Mouse (Mus musculus) CH12.LX (cell line): Measurements from ENCODE around the gene Trim46. TPM values are rescaled to one million over a fixed set of nuclear protein-coding genes. Genes with fewer than 3 reads are reported as not detected.

Experiments
- DNase-seq: peaks from one replicate; pipeline ENCODE4 v3.0.0-alpha.2; 2013; ENCODE audit errors: extremely low read depth
- H3K27ac ChIP-seq: 2 replicates; pipeline ENCODE4 v1.5.1; 2012; ENCODE audit warnings: low read depth, mild to moderate bottlenecking, control low read depth, moderate library complexity; ENCODE audit not compliant: insufficient read depth
- H3K27me3 ChIP-seq: replicated peaks from 2 replicates; pipeline ENCODE3; 2012; ENCODE audit warnings: inconsistent platforms
- H3K36me3 ChIP-seq, 2 experiments: replicated peaks in 1 of 2; 2 replicates each; pipeline versions ENCODE3 to v1.6.1; 2012; ENCODE audit warnings: inconsistent platforms in 1 of 2, low read length in 1 of 2, mild to moderate bottlenecking in 1 of 2, mixed read lengths in 1 of 2, moderate library complexity in 1 of 2; ENCODE audit not compliant: control insufficient read depth in 1 of 2, insufficient read depth in 1 of 2
- H3K4me1 ChIP-seq, 2 experiments: 2 replicates each; pipeline ENCODE4 v1.6.1; 2012; ENCODE audit warnings: inconsistent platforms in 1 of 2, moderate library complexity in 1 of 2; ENCODE audit not compliant: insufficient read depth in 2 of 2, control insufficient read depth in 1 of 2
- H3K4me2 ChIP-seq: 2 replicates; pipeline ENCODE4 v1.6.1; 2012; ENCODE audit warnings: low read depth, mild to moderate bottlenecking, control low read depth; ENCODE audit not compliant: poor library complexity, insufficient read depth, severe bottlenecking
- H3K4me3 ChIP-seq, 3 experiments: fragments of 150-350 bp in 1 of 3; sonication (generic) in 1 of 3; replicated peaks in 1 of 3; 2 replicates each; pipeline versions ENCODE3 to v1.5.1; 2011 to 2012; ENCODE audit warnings: low read depth in 2 of 3, low read length in 2 of 3, mild to moderate bottlenecking in 2 of 3, moderate library complexity in 2 of 3, control low read depth in 1 of 3, improper control_type of control experiment in 1 of 3, inconsistent platforms in 1 of 3, mixed read lengths in 1 of 3; ENCODE audit not compliant: poor library complexity in 1 of 3
- H3K79me2 ChIP-seq: replicated peaks from 2 replicates; pipeline ENCODE4 v1.6.1; 2012; ENCODE audit warnings: mild to moderate bottlenecking, moderate library complexity; ENCODE audit not compliant: control insufficient read depth, poor library complexity, insufficient read depth, severe bottlenecking; ENCODE audit errors: extremely low read depth
- H3K9ac ChIP-seq: 2 replicates; pipeline ENCODE4 v1.6.1; 2012; ENCODE audit warnings: low read depth, mild to moderate bottlenecking, control low read depth, moderate library complexity; ENCODE audit not compliant: insufficient read depth
- H3K9me3 ChIP-seq: replicated peaks from 2 replicates; pipeline ENCODE3; 2012; ENCODE audit warnings: low read length, inconsistent platforms, mixed read lengths
- BHLHE40 ChIP-seq: IDR thresholded peaks from 2 replicates; pipeline ENCODE4 v1.6.1; 2011; ENCODE audit warnings: mild to moderate bottlenecking, low read depth, low read length, improper control_type of control experiment
- CHD1 ChIP-seq: IDR thresholded peaks from 2 replicates; pipeline ENCODE4 v1.6.1; 2012; ENCODE audit warnings: low read depth, low read length, improper control_type of control experiment, inconsistent platforms
- CTCF ChIP-seq, 2 experiments: IDR thresholded peaks in 1 of 2; conservative IDR thresholded peaks in 1 of 2; 2 replicates each; pipeline ENCODE4 v1.5.1; 2011 to 2012; ENCODE audit warnings: low read depth in 2 of 2, low read length in 2 of 2, improper control_type of control experiment in 1 of 2, inconsistent platforms in 1 of 2, mild to moderate bottlenecking in 1 of 2, moderate library complexity in 1 of 2
- E2F4 ChIP-seq: IDR thresholded peaks from 2 replicates; pipeline ENCODE4 v1.6.1; 2011; ENCODE audit warnings: low read depth, low read length, improper control_type of control experiment; ENCODE audit not compliant: insufficient replicate concordance
- ELF1 ChIP-seq: IDR thresholded peaks from 2 replicates; pipeline ENCODE4 v1.6.1; 2014; ENCODE audit warnings: low read depth, mild to moderate bottlenecking, inconsistent platforms, low read length, improper control_type of control experiment
- ETS1 ChIP-seq: conservative IDR thresholded peaks from 2 replicates; pipeline ENCODE4 v1.6.1; 2012; ENCODE audit warnings: low read depth, mild to moderate bottlenecking, inconsistent platforms, low read length, improper control_type of control experiment, moderate library complexity
- GABPA ChIP-seq: IDR thresholded peaks from 2 replicates; pipeline ENCODE4 v1.6.1; 2012; ENCODE audit warnings: low read depth, low read length, improper control_type of control experiment, inconsistent platforms; ENCODE audit not compliant: insufficient replicate concordance
- HCFC1 ChIP-seq: IDR thresholded peaks from 2 replicates; pipeline ENCODE4 v1.6.1; 2012; ENCODE audit warnings: low read depth, mild to moderate bottlenecking, inconsistent platforms, low read length, improper control_type of control experiment
- IRF4 ChIP-seq: IDR thresholded peaks from 2 replicates; pipeline ENCODE4 v1.6.1; 2014; ENCODE audit warnings: low read depth, mild to moderate bottlenecking, inconsistent platforms, low read length, improper control_type of control experiment
- JUND ChIP-seq: conservative IDR thresholded peaks from 2 replicates; pipeline ENCODE4 v1.6.1; 2011; ENCODE audit warnings: low read depth, low read length, improper control_type of control experiment
- KAT2A ChIP-seq: IDR thresholded peaks from 2 replicates; pipeline ENCODE4 v1.6.1; 2012; ENCODE audit warnings: low read length, improper control_type of control experiment, inconsistent platforms; ENCODE audit not compliant: insufficient replicate concordance
- MAX ChIP-seq: IDR thresholded peaks from 2 replicates; pipeline ENCODE4 v1.6.1; 2011; ENCODE audit warnings: low read length, improper control_type of control experiment
- MAZ ChIP-seq: IDR thresholded peaks from 2 replicates; pipeline ENCODE4 v1.6.1; 2012; ENCODE audit warnings: low read depth, mild to moderate bottlenecking, inconsistent platforms, low read length, improper control_type of control experiment, moderate library complexity
- MEF2A ChIP-seq: IDR thresholded peaks from 2 replicates; pipeline ENCODE4 v1.6.1; 2014; ENCODE audit warnings: low read depth, mild to moderate bottlenecking, inconsistent platforms, low read length, improper control_type of control experiment, borderline replicate concordance
- MXI1 ChIP-seq: IDR thresholded peaks from 2 replicates; pipeline ENCODE4 v1.6.1; 2011; ENCODE audit warnings: mild to moderate bottlenecking, low read depth, low read length, improper control_type of control experiment
- MYC ChIP-seq: IDR thresholded peaks from 2 replicates; pipeline ENCODE4 v1.6.1; 2011; ENCODE audit warnings: low read depth, mild to moderate bottlenecking, improper control_type of control experiment, low read length
- NELFE ChIP-seq: IDR thresholded peaks from 2 replicates; pipeline ENCODE4 v1.6.1; 2011; ENCODE audit warnings: low read depth, low read length, improper control_type of control experiment
- NRF1 ChIP-seq: IDR thresholded peaks from 2 replicates; pipeline ENCODE4 v1.6.1; 2014; ENCODE audit warnings: low read depth, mild to moderate bottlenecking, inconsistent platforms, low read length, improper control_type of control experiment, moderate library complexity
- PAX5 ChIP-seq: IDR thresholded peaks from 2 replicates; pipeline ENCODE4 v1.6.1; 2012; ENCODE audit warnings: low read length, inconsistent platforms, mixed read lengths
- POLR2A ChIP-seq: IDR thresholded peaks from 2 replicates; pipeline ENCODE4 v1.6.1; 2011; ENCODE audit warnings: low read depth, mild to moderate bottlenecking, improper control_type of control experiment, low read length
- RAD21 ChIP-seq: IDR thresholded peaks from 2 replicates; pipeline ENCODE4 v1.6.1; 2011; ENCODE audit warnings: low read depth, mild to moderate bottlenecking, low read length, improper control_type of control experiment, moderate library complexity
- RCOR1 ChIP-seq: conservative IDR thresholded peaks from 2 replicates; pipeline ENCODE4 v1.6.1; 2012; ENCODE audit warnings: low read depth, mild to moderate bottlenecking, inconsistent platforms, low read length, improper control_type of control experiment
- SIN3A ChIP-seq: IDR thresholded peaks from 2 replicates; pipeline ENCODE4 v1.6.1; 2012; ENCODE audit warnings: low read length, improper control_type of control experiment, inconsistent platforms
- SMC3 ChIP-seq: IDR thresholded peaks from 2 replicates; pipeline ENCODE4 v1.6.1; 2011; ENCODE audit warnings: low read depth, low read length, improper control_type of control experiment
- UBTF ChIP-seq: IDR thresholded peaks from 2 replicates; pipeline ENCODE4 v1.6.1; 2012; ENCODE audit warnings: low read depth, mild to moderate bottlenecking, inconsistent platforms, low read length, improper control_type of control experiment, moderate library complexity
- USF2 ChIP-seq: conservative IDR thresholded peaks from 2 replicates; pipeline ENCODE4 v1.6.1; 2011; ENCODE audit warnings: low read depth, low read length, improper control_type of control experiment
- ZC3H11A ChIP-seq: IDR thresholded peaks from 2 replicates; pipeline ENCODE4 v1.6.1; 2012; ENCODE audit warnings: low read depth, mild to moderate bottlenecking, inconsistent platforms, low read length, improper control_type of control experiment
- ZKSCAN1 ChIP-seq: IDR thresholded peaks from 2 replicates; pipeline ENCODE4 v1.6.1; 2012; ENCODE audit warnings: low read depth, inconsistent platforms, low read length, improper control_type of control experiment, borderline replicate concordance
- ZNF384 ChIP-seq: IDR thresholded peaks from 2 replicates; pipeline ENCODE4 v1.6.1; 2012; ENCODE audit warnings: low read depth, low read length, improper control_type of control experiment, inconsistent platforms
- dilution Hi-C: fragments of 300-500 bp; cut with MboI; formaldehyde crosslinking; loops from 2 replicates; pipeline ENCODE4 v1.14.3; 2020; ENCODE audit warnings: low sequenced_read_pairs; ENCODE audit not compliant: extremely low pct_unique_long_range_greater_than_20kb, extremely low pct_ligation_motif_present
- in situ Hi-C: fragments of 300-500 bp; cut with MboI; formaldehyde crosslinking; loops from 3 replicates; pipeline ENCODE4 v1.14.3; 2019; ENCODE audit warnings: low sequenced_read_pairs, low pct_ligation_motif_present, low pct_unique_long_range_greater_than_20kb, mixed read lengths
- polyA plus RNA-seq: library from polyadenylated mRNA; unstranded; fragments of >175 nt; gene quantifications from 2 replicates; pipeline ENCODE4 v1.2.1, GENCODE M21; 2012; ENCODE audit warnings: low read depth; ENCODE audit not compliant: insufficient read length
- total RNA-seq, 2 experiments: library from RNA; depleted of rRNA; stranded (reverse); fragments of 300-350 nt in 1 of 2; fragments of >200 nt in 1 of 2; gene quantifications; 2 replicates each; pipeline ENCODE4 v1.2.3; 2012 to 2014

The Trim46 gene
- total and polyA plus RNA-seq, 3 experiments, result 0.36 to 1.9 (median 1.4) TPM

- TF ChIP-seq SMC3 (no peak), ELF1 (no peak), ZNF384 (no peak), PAX5 (no peak), ZC3H11A (no peak), RCOR1 (no peak), MEF2A (no peak), HCFC1 (no peak), KAT2A (no peak), RAD21 (no peak), SIN3A (no peak), CTCF (conservative IDR thresholded peaks at IDR 0.05 in 1 of 2, IDR thresholded peaks at IDR 0.05 in 1 of 2; ENCODE audit: low read depth in 2 of 2, low read length in 2 of 2) (no peak), ETS1 (no peak), USF2 (no peak), E2F4 (no peak)
- Histone ChIP-seq H3K36me3 (peaks cover 0 to 13% of the 10 kb centered on the region in 2 experiments), H3K27ac (no peak overlapping the region), H3K4me3 (no peak overlapping the region), H3K27me3 (no peaks in the 10 kb centered on the region), H3K9ac (peak overlapping the region; percentile 84; the same call in 1 of the 2 replicates), H3K9me3 (no peaks in the 10 kb centered on the region), H3K79me2 (peaks cover 12% of the 10 kb centered on the region; the same call in 1 of the 2 replicates), H3K4me1 (peaks cover 12 to 35% of the 10 kb centered on the region in 2 experiments), H3K4me2 (peak overlapping the region; percentile 13)
- in situ Hi-C loops, result no loop called here
- dilution Hi-C loops, result no loop called here
- DNase-seq, result no peak
Measured at GRCm38 (mm10) chr3:89270891-89271290, 24.8 kb upstream of the Trim46 start.

GRCm38 (mm10) chr3:89270051-89270755 lies 24.1 kb upstream of the Trim46 start, which contains the start of gene Slc50a1:
Gene Slc50a1 (minus strand): TSS chr3:89270570.
- H3K27me3 ChIP-seq, result peaks cover 2% of the 10 kb centered on the region
- no peak within 1 kb of the TSS for H3K27ac ChIP-seq
- peaks cover 0 to 13% of the 10 kb centered on the region in 2 experiments for H3K36me3 ChIP-seq
- peak within 1 kb of the TSS; percentile 67 for H3K4me2 ChIP-seq
- H3K4me3 ChIP-seq, result peak within 1 kb of the TSS; percentile 70 to 92 (median 73)
- dilution Hi-C loops (no loop called here), in situ Hi-C loops (no loop called here)
- DNase-seq, result peak; percentile 54
- peaks cover 12% of the 10 kb centered on the region; the same call in 1 of the 2 replicates for H3K79me2 ChIP-seq
- no peaks in the 10 kb centered on the region for H3K9me3 ChIP-seq
- H3K4me1 ChIP-seq, result peaks cover 12 to 36% of the 10 kb centered on the region in 2 experiments
- H3K9ac ChIP-seq, result peak within 1 kb of the TSS; percentile 84
- TF ChIP-seq USF2, result no peak
- TF ChIP-seq RCOR1, result no peak
- TF ChIP-seq ZKSCAN1, result no peak
- TF ChIP-seq ZNF384, result no peak
- TF ChIP-seq MEF2A, result no peak
- peak; percentile 81 for TF ChIP-seq NELFE
- 0 out of 2 replicates have a peak, but pooled peaks have one; percentile 56 for TF ChIP-seq MAZ
- TF ChIP-seq RAD21, result no peak
- TF ChIP-seq POLR2A, result peak; percentile 92
- TF ChIP-seq JUND, result no peak
- TF ChIP-seq MAX, result peak; percentile 89
- TF ChIP-seq BHLHE40, result peak; percentile 56; the same call in 1 of the 2 replicates
- peak; percentile 74; the same call in 1 of the 2 replicates for TF ChIP-seq UBTF
- peak; percentile 76 for TF ChIP-seq MXI1
- no peak for TF ChIP-seq ZC3H11A
- TF ChIP-seq SMC3, result peak; percentile 24; the same call in 1 of the 2 replicates
- TF ChIP-seq MYC, result peak; percentile 83
- TF ChIP-seq CTCF (conservative IDR thresholded peaks at IDR 0.05 in 1 of 2, IDR thresholded peaks at IDR 0.05 in 1 of 2; ENCODE audit: low read depth in 2 of 2, low read length in 2 of 2), result peak in 1 of 2 experiments; percentile 63; a peak in 2 of 4 replicates
- peak; percentile 61 for TF ChIP-seq IRF4
- no peak for TF ChIP-seq CHD1
- no peak for TF ChIP-seq PAX5
- peak; percentile 74 for TF ChIP-seq SIN3A
- TF ChIP-seq NRF1, result 0 out of 2 replicates have a peak, but pooled peaks have one; percentile 12
- TF ChIP-seq ELF1, result peak; percentile 85
- no peak for TF ChIP-seq GABPA
